Mouse (Mus musculus): ENCODE measurements around the gene Hoxd13. TPM values are rescaled to one million over a fixed set of nuclear protein-coding genes. Genes with fewer than 3 reads are reported as not detected.
A peak's percentile ranks its signal among the peaks of the same experiment; 100 is the strongest.

The Hoxd13 gene
- polyA plus RNA-seq, 1 experiment from 2014 or later: not detected

GRCm38 (mm10) chr2:74709465-74710419 is 41.6 kb downstream of the Hoxd13 start:
- H3K27ac ChIP-seq (replicated peaks): no peak overlapping the region
- H3K27me3 ChIP-seq: peaks cover 95% of the 10 kb centered on the region
- no peak for ATAC-seq (replicated peaks)
- 2% methylated on average over 5 of the region's 5 CpGs for WGBS
- H3K4me3 ChIP-seq: no peak overlapping the region
- H3K9me3 ChIP-seq: no peaks in the 10 kb centered on the region
- H3K36me3 ChIP-seq: no peaks in the 10 kb centered on the region
- peaks cover 18% of the 10 kb centered on the region for H3K4me1 ChIP-seq
- no peak overlapping the region for H3K4me2 ChIP-seq (replicated peaks)
- no peak overlapping the region for H3K9ac ChIP-seq (replicated peaks)

- no peak overlapping the region for H3K9ac ChIP-seq (replicated peaks)
- no peak overlapping the region for H3K4me2 ChIP-seq (replicated peaks)
- H3K4me3 ChIP-seq: no peak overlapping the region
- no peak for ATAC-seq (replicated peaks)
- no peak overlapping the region for H3K27ac ChIP-seq (replicated peaks)
- peaks cover 98% of the 10 kb centered on the region for H3K27me3 ChIP-seq
- peaks cover 9% of the 10 kb centered on the region for H3K4me1 ChIP-seq
- H3K9me3 ChIP-seq: no peaks in the 10 kb centered on the region
- no peaks in the 10 kb centered on the region for H3K36me3 ChIP-seq
- WGBS: under 1% methylated on average over 16 of the region's 16 CpGs
Observed at GRCm38 (mm10) chr2:74710929-74711543, 42.9 kb downstream of the Hoxd13 start.

- no peak for ATAC-seq (replicated peaks)
Observed at GRCm38 (mm10) chr2:74711721-74712621, 43.9 kb downstream of the Hoxd13 start, which contains the start of the genes Hoxd3 and Hoxd4. Gene Hoxd3 (plus strand): TSS chr2:74711927. Gene Hoxd4 (plus strand): TSS chr2:74711929.

GRCm38 (mm10) chr2:74713239-74714150 is 45.4 kb downstream of the Hoxd13 start:
- no peak overlapping the region for H3K4me3 ChIP-seq

More at GRCm38 (mm10) chr2:74711721-74712621, 43.9 kb downstream of the Hoxd13 start, which contains the start of the genes Hoxd3 and Hoxd4:
- H3K9me3 ChIP-seq: no peaks in the 10 kb centered on the region
- peaks cover 9% of the 10 kb centered on the region for H3K4me1 ChIP-seq
- WGBS: under 1% methylated on average over 65 of the region's 65 CpGs
- H3K27me3 ChIP-seq: peaks cover 98% of the 10 kb centered on the region
- peak within 1 kb of the TSS; percentile 21; the same call in 1 of the 2 replicates for H3K4me3 ChIP-seq
- peak within 1 kb of the TSS; percentile 28 for H3K4me2 ChIP-seq (replicated peaks)
- no peak within 1 kb of the TSS for H3K9ac ChIP-seq (replicated peaks)
- H3K36me3 ChIP-seq: no peaks in the 10 kb centered on the region
- H3K27ac ChIP-seq (replicated peaks): no peak within 1 kb of the TSS

GRCm38 (mm10) chr2:74714156-74714789 is 46.2 kb downstream of the Hoxd13 start:
- Histone ChIP-seq H3K4me2 (replicated peaks) (no peak overlapping the region), H3K27me3 (peaks cover 98% of the 10 kb centered on the region), H3K4me3 (no peak overlapping the region), H3K9me3 (no peaks in the 10 kb centered on the region), H3K27ac (replicated peaks) (no peak overlapping the region), H3K4me1 (peaks cover 9% of the 10 kb centered on the region), H3K9ac (replicated peaks) (no peak overlapping the region), H3K36me3 (no peaks in the 10 kb centered on the region)
- 4% methylated on average over 18 of the region's 18 CpGs for WGBS
- no peak for ATAC-seq (replicated peaks)

More at GRCm38 (mm10) chr2:74713239-74714150, 45.4 kb downstream of the Hoxd13 start:
- Histone ChIP-seq H3K4me1 (peaks cover 9% of the 10 kb centered on the region), H3K9ac (replicated peaks) (no peak overlapping the region), H3K27ac (replicated peaks) (no peak overlapping the region), H3K27me3 (peaks cover 98% of the 10 kb centered on the region), H3K4me2 (replicated peaks) (no peak overlapping the region), H3K9me3 (no peaks in the 10 kb centered on the region), H3K36me3 (no peaks in the 10 kb centered on the region)
- WGBS: 4% methylated on average over 19 of the region's 19 CpGs
- no peak for ATAC-seq (replicated peaks)

GRCm38 (mm10) chr2:74714881-74715280 is 46.8 kb downstream of the Hoxd13 start:
- no peak overlapping the region for H3K27ac ChIP-seq (replicated peaks)
- H3K27me3 ChIP-seq: peaks cover 98% of the 10 kb centered on the region
- H3K9me3 ChIP-seq: no peaks in the 10 kb centered on the region
- ATAC-seq (replicated peaks): no peak; the same call in 1 of the 2 replicates
- H3K36me3 ChIP-seq: no peaks in the 10 kb centered on the region
- peaks cover 9% of the 10 kb centered on the region for H3K4me1 ChIP-seq
- no peak overlapping the region for H3K4me3 ChIP-seq
- no peak overlapping the region for H3K9ac ChIP-seq (replicated peaks)
- no peak overlapping the region for H3K4me2 ChIP-seq (replicated peaks)
- under 1% methylated on average over 14 of the region's 14 CpGs for WGBS

GRCm38 (mm10) chr2:74715504-74716241 is 47.6 kb downstream of the Hoxd13 start:
- no peaks in the 10 kb centered on the region for H3K9me3 ChIP-seq
- H3K4me3 ChIP-seq: peak overlapping the region; percentile 18; the same call in 1 of the 2 replicates
- ATAC-seq (replicated peaks): peak; percentile 63
- H3K4me1 ChIP-seq: peaks cover 9% of the 10 kb centered on the region
- H3K36me3 ChIP-seq: no peaks in the 10 kb centered on the region
- H3K27ac ChIP-seq (replicated peaks): no peak overlapping the region
- peaks cover 98% of the 10 kb centered on the region for H3K27me3 ChIP-seq
- whole genome bisulfite sequencing: 2% methylated on average over 26 of the region's 26 CpGs
- no peak overlapping the region for H3K9ac ChIP-seq (replicated peaks)
- H3K4me2 ChIP-seq (replicated peaks): peak overlapping the region; percentile 35; the same call in 1 of the 2 replicates

GRCm38 (mm10) chr2:74720384-74720783 is 52.3 kb downstream of the Hoxd13 start:
- peaks cover 2% of the 10 kb centered on the region; the same call in 1 of the 2 replicates for H3K4me1 ChIP-seq
- peaks cover 99% of the 10 kb centered on the region for H3K27me3 ChIP-seq
- no peak overlapping the region for H3K4me2 ChIP-seq (replicated peaks)
- no peak overlapping the region for H3K9ac ChIP-seq (replicated peaks)
- no peak overlapping the region for H3K4me3 ChIP-seq
- no peaks in the 10 kb centered on the region for H3K9me3 ChIP-seq
- 6% methylated on average over 2 of the region's 2 CpGs for WGBS
- no peak overlapping the region for H3K27ac ChIP-seq (replicated peaks)
- H3K36me3 ChIP-seq: no peaks in the 10 kb centered on the region
- no peak for ATAC-seq (replicated peaks)

GRCm38 (mm10) chr2:74720955-74721491 is 52.9 kb downstream of the Hoxd13 start:
- Histone ChIP-seq H3K9me3 (no peaks in the 10 kb centered on the region), H3K27me3 (peaks cover 99% of the 10 kb centered on the region), H3K36me3 (no peaks in the 10 kb centered on the region), H3K4me1 (no peaks in the 10 kb centered on the region), H3K9ac (replicated peaks) (no peak overlapping the region), H3K4me2 (replicated peaks) (no peak overlapping the region), H3K27ac (replicated peaks) (no peak overlapping the region), H3K4me3 (no peak overlapping the region)
- ATAC-seq (replicated peaks): no peak
- whole genome bisulfite sequencing: under 1% methylated on average over 5 of the region's 5 CpGs
